Comparison of ENCODE assay signal across 14 mouse cellular contexts in the genomic region with DNA sequence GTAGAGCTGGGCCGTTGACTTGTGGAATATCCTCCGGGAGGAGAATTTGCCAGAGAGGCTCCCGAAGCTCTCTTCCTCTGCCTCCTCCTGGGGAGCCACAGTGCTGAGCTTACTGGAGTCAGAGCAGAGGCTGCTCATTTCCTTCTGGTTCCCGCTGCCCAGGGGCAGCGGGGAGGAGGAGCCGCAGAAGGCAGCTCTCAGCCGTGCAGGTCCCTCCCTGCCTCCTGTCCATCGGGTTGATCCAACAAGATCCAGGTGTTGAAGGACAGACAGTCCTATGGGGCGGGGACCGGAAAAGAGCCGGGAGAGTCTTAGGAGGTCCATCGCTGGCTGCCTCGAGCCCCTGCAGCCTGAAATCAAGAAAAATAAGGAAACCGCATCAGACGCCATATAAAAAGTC. TPM values are rescaled to one million over a fixed set of nuclear protein-coding genes. Genes with fewer than 3 reads are reported as not detected.
DNase-seq lines count a peak whose midpoint lies in the region; ATAC-seq and TF ChIP-seq lines count a peak whose summit lies in the region.
"Had no signal": no experiment of that assay in that cellular context is flagged by ENCODE, and none has a peak within 500 bp of the region (broad histone marks: within the 10 kb centered on the region; RNA-seq: fewer than 3 reads in every experiment).

No protein-coding gene starts in this region.

- intact Hi-C loops in heart, postnatal 36 days (cut with DNase I) = no loop called here

- TF ChIP-seq CTCF in liver, adult 2 months (IDR thresholded peaks at IDR 0.05; ENCODE audit: low read depth, low read length) = no peak
- no peak for TF ChIP-seq CTCF in small intestine, adult 2 months (IDR thresholded peaks at IDR 0.05; ENCODE audit: extremely low read depth, insufficient read length, insufficient replicate concordance, low read depth, low read length)

- ATAC-seq in heart, embryonic 15.5 days (replicated peaks; ENCODE audit: insufficient number of reproducible peaks, insufficient read depth, low FRiP score, low read depth) = no peak
- ATAC-seq: forebrain, embryonic 16.5 days; hindbrain, postnatal 0 days had no signal

- H3K9me3 ChIP-seq in heart, embryonic 15.5 days (replicated peaks) = no peaks in the 10 kb centered on the region
- H3K9me3 ChIP-seq: G1E had no signal

- WGBS in heart, embryonic 15.5 days = 72% methylated on average over 15 of the region's 15 CpGs
- 89% methylated on average over 15 of the region's 15 CpGs for WGBS in liver, adult 2 months
- WGBS in small intestine, adult 2 months = 80% methylated on average over 15 of the region's 15 CpGs

- no peak overlapping the region for H3K27ac ChIP-seq in heart, embryonic 15.5 days
- H3K27ac ChIP-seq in liver, adult 2 months (replicated peaks; ENCODE audit: insufficient read depth, low read depth, low read length) = no peak overlapping the region
- H3K27ac ChIP-seq in small intestine, adult 2 months (ENCODE audit: insufficient read depth, low read depth, low read length) = no peak overlapping the region; the same call in 1 of the 2 replicates
- H3K27ac ChIP-seq: hindbrain, postnatal 0 days; macrophage had no signal

- no peak for TF ChIP-seq POLR2A in liver, adult 2 months (IDR thresholded peaks at IDR 0.05; ENCODE audit: extremely low read depth, insufficient read depth, low read length)
- no peak for TF ChIP-seq POLR2A in small intestine, adult 2 months (IDR thresholded peaks at IDR 0.05; ENCODE audit: low read depth, low read length)

- peak overlapping the region; percentile 31; the same call in 1 of the 2 replicates for H3K4me2 ChIP-seq in heart, embryonic 15.5 days

- H3K4me3 ChIP-seq in heart, embryonic 15.5 days = no peak overlapping the region
- no peak overlapping the region for H3K4me3 ChIP-seq in liver, adult 2 months (ENCODE audit: insufficient read depth, low read depth, low read length)
- H3K4me3 ChIP-seq in small intestine, adult 2 months (ENCODE audit: low read depth, low read length) = peak overlapping the region; percentile 13

- DNase-seq in adrenal gland, postnatal 14 days = peak; percentile 32
- DNase-seq in adrenal gland, postnatal 4 days (ENCODE audit: low spot score in 2 of 2) = no peak
- no peak for DNase-seq in heart, postnatal 36 days
- no peak for DNase-seq in liver, adult 2 months (ENCODE audit: extremely low read depth, low read depth, low spot score)
- no peak for DNase-seq in liver
- DNase-seq in frontal cortex, postnatal 10 days (ENCODE audit: low spot score in 2 of 2) = no peak
- DNase-seq: lung, adult 18-20 months; thymus, adult 2 months had no signal

- H3K9ac ChIP-seq in heart, embryonic 15.5 days = no peak overlapping the region
- H3K9ac ChIP-seq in liver, adult 2 months (ENCODE audit: low read depth, low read length) = peak overlapping the region; percentile 31; the same call in 1 of the 2 replicates

- H3K79me2 ChIP-seq in liver, adult 2 months (ENCODE audit: control insufficient read depth, insufficient read depth, low read length) = peaks cover 14% of the 10 kb centered on the region; the same call in 1 of the 2 replicates

- no peaks in the 10 kb centered on the region for H3K27me3 ChIP-seq in heart, embryonic 15.5 days
- H3K27me3 ChIP-seq in liver, adult 2 months (ENCODE audit: control insufficient read depth, insufficient read depth, low read length) = no peaks in the 10 kb centered on the region
- no peaks in the 10 kb centered on the region for H3K27me3 ChIP-seq in small intestine, adult 2 months (ENCODE audit: control insufficient read depth, insufficient read depth, low read length)

- peaks cover 30% of the 10 kb centered on the region for H3K4me1 ChIP-seq in heart, embryonic 15.5 days (replicated peaks)
- H3K4me1 ChIP-seq in liver, adult 2 months (ENCODE audit: control insufficient read depth, insufficient read depth, low read length) = peaks cover 7% of the 10 kb centered on the region
- H3K4me1 ChIP-seq in small intestine, adult 2 months (ENCODE audit: control insufficient read depth, insufficient read depth, insufficient read length, low read length) = peaks cover 3% of the 10 kb centered on the region; the same call in 1 of the 2 replicates

- H3K36me3 ChIP-seq in heart, embryonic 15.5 days = peaks cover 23% of the 10 kb centered on the region
- peaks cover 1% of the 10 kb centered on the region; the same call in 1 of the 2 replicates for H3K36me3 ChIP-seq in liver, adult 2 months (ENCODE audit: control insufficient read depth, insufficient read depth, low read length)
- peaks cover 19% of the 10 kb centered on the region for H3K36me3 ChIP-seq in small intestine, adult 2 months (ENCODE audit: control insufficient read depth, insufficient read depth, low read length)

RNA-seq across cellular contexts. Expression of a gene that starts 1.7 kb away (rescaled TPM):
- 27.0 and 28.3 TPM in 2 replicates for total RNA-seq in adrenal gland, postnatal 14 days (2021)
- 10 to 100 TPM; 29.2 to 32.0 TPM for total RNA-seq in adrenal gland, postnatal 4 days (2021)
- 11.9 and 15.8 TPM in 2 replicates for polyA plus RNA-seq in heart, embryonic 15.5 days (2015; fragmentation: Nextera tagmentation; extraction: Ambion mirVana)
- total RNA-seq in heart, postnatal 36 days (2021) = 10 to 100 TPM; 28.5 to 42.2 TPM
- 7.2 and 8.3 TPM in 2 replicates for total RNA-seq in liver, adult 2 months (2014; rRNA removed)
- polyA plus RNA-seq in liver, adult 2 months (2012; rRNA removed) = 7.5 and 7.6 TPM in 2 replicates
- 5.6 and 11.6 TPM in 2 replicates for polyA plus RNA-seq in small intestine, adult 2 months (2012; rRNA removed)

RNA-seq across cellular contexts. Expression of a gene that starts 1.8 kb away (rescaled TPM):
- total RNA-seq in adrenal gland, postnatal 14 days (2021) = 21.2 and 23.2 TPM in 2 replicates
- total RNA-seq in adrenal gland, postnatal 4 days (2021) = 10 to 100 TPM; 28.0 to 29.0 TPM
- 20.9 and 28.2 TPM in 2 replicates for polyA plus RNA-seq in heart, embryonic 15.5 days (2015; fragmentation: Nextera tagmentation; extraction: Ambion mirVana)
- 10 to 100 TPM; 11.4 to 11.7 TPM for total RNA-seq in heart, postnatal 36 days (2021)
- total RNA-seq in liver, adult 2 months (2014; rRNA removed) = 16.4 TPM in 2 replicates
- 16.8 and 20.2 TPM in 2 replicates for polyA plus RNA-seq in liver, adult 2 months (2012; rRNA removed)
- 11.6 and 23.2 TPM in 2 replicates for polyA plus RNA-seq in small intestine, adult 2 months (2012; rRNA removed)

RNA-seq across cellular contexts. Expression of a gene that starts 25.0 kb away (rescaled TPM):
- total RNA-seq in adrenal gland, postnatal 14 days (2021) = 106 and 112 TPM in 2 replicates
- 100 to 1,000 TPM; 106 to 113 TPM for total RNA-seq in adrenal gland, postnatal 4 days (2021)
- 113 and 116 TPM in 2 replicates for polyA plus RNA-seq in heart, embryonic 15.5 days (2015; fragmentation: Nextera tagmentation; extraction: Ambion mirVana)
- 10 to 100 TPM; 59.5 to 61.1 TPM for total RNA-seq in heart, postnatal 36 days (2021)
- total RNA-seq in liver, adult 2 months (2014; rRNA removed) = 57.9 and 66.4 TPM in 2 replicates
- 45.5 and 45.7 TPM in 2 replicates for polyA plus RNA-seq in liver, adult 2 months (2012; rRNA removed)
- 28.1 and 52.8 TPM in 2 replicates for polyA plus RNA-seq in small intestine, adult 2 months (2012; rRNA removed)

RNA-seq across cellular contexts. Expression of a gene that starts 25.1 kb away (rescaled TPM):
- 101 and 108 TPM in 2 replicates for total RNA-seq in adrenal gland, postnatal 14 days (2021)
- 100 to 1,000 TPM; 106 to 108 TPM for total RNA-seq in adrenal gland, postnatal 4 days (2021)
- 52.1 and 65.4 TPM in 2 replicates for polyA plus RNA-seq in heart, embryonic 15.5 days (2015; fragmentation: Nextera tagmentation; extraction: Ambion mirVana)
- 10 to 100 TPM; 39.3 to 45.7 TPM for total RNA-seq in heart, postnatal 36 days (2021)
- 12.6 and 16.1 TPM in 2 replicates for total RNA-seq in liver, adult 2 months (2014; rRNA removed)
- 16.9 and 19.7 TPM in 2 replicates for polyA plus RNA-seq in liver, adult 2 months (2012; rRNA removed)
- polyA plus RNA-seq in small intestine, adult 2 months (2012; rRNA removed) = 8.5 and 18.7 TPM in 2 replicates

RNA-seq across cellular contexts. Expression of a gene that starts 26.7 kb away (rescaled TPM):
- total RNA-seq in adrenal gland, postnatal 14 days (2021) = 774 and 783 TPM in 2 replicates
- 100 to 1,000 TPM; 367 to 390 TPM for total RNA-seq in adrenal gland, postnatal 4 days (2021)
- polyA plus RNA-seq in heart, embryonic 15.5 days (2015; fragmentation: Nextera tagmentation; extraction: Ambion mirVana) = 1,147 and 1,514 TPM in 2 replicates
- 1,000 to 10,000 TPM; 1,102 to 1,127 TPM for total RNA-seq in heart, postnatal 36 days (2021)
- total RNA-seq in liver, adult 2 months (2014; rRNA removed) = 331 and 332 TPM in 2 replicates
- 171 and 187 TPM in 2 replicates for polyA plus RNA-seq in liver, adult 2 months (2012; rRNA removed)
- polyA plus RNA-seq in small intestine, adult 2 months (2012; rRNA removed) = 99.9 and 140 TPM in 2 replicates
